Mouse (Mus musculus): ENCODE measurements around the gene Cldn15.

DNA sequence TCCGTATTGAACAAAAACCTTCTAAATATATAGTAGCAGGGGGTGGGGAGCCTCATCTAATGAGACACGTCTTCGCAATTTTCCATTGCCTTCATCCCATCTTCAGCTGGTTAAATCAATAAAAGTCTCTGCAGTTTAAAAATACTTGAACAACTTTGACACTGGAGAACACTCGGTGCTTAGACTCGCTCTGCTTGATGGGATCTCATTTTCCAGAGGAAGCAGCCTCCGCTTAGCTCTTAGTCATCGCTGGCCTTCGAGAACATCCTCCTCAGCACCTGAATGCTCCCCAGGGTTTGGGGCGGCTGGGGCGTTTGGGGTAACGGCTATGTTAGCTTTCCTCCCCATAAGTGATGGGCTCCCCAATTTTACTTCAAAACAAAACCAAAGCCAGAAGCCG lies 21.3 kb upstream of the Cldn15 start:
- TF ChIP-seq CTCF (IDR thresholded peaks at IDR 0.05) (no peak), EP300 (IDR thresholded peaks at IDR 0.05) (no peak)
